In the genomic region with DNA sequence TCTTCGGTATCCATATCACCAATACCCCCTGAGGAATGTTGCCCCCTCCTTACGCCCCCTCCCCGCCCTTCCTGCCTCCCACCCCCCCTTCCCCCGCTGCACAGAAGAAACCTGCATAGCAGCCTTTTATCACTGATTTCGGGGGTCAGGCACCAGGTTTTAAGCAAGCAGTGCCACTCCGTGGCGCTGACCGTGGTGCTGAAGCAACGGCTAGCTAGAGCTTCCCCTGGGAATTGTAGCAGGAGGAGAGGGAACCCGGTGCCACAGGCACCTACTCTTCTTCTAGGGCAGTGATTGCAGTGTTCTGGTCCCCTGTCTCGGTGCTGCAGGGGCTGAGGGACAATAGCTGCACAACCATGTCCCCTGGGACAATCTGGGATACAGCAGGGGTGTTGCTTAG, we compare ENCODE assay signal across 8 mouse cellular contexts. TPM values are rescaled to one million over a fixed set of nuclear protein-coding genes. Genes with fewer than 3 reads are reported as not detected.
DNase-seq lines count a peak whose midpoint lies in the region; ATAC-seq lines count a peak whose summit lies in the region.

No protein-coding gene starts in this region.

- H3K27me3 ChIP-seq in forebrain, embryonic 14.5 days (replicated peaks; ENCODE audit: control insufficient read depth, insufficient read depth, low read length): no peaks in the 10 kb centered on the region
- no peaks in the 10 kb centered on the region for H3K27me3 ChIP-seq in forebrain, embryonic 12.5 days
- peaks cover 2% of the 10 kb centered on the region; the same call in 1 of the 2 replicates for H3K27me3 ChIP-seq in hindbrain, embryonic 11.5 days (ENCODE audit: control insufficient read depth, insufficient read depth, low read length)

- H3K9me3 ChIP-seq in forebrain, embryonic 14.5 days (replicated peaks; ENCODE audit: control insufficient read depth, low read length): no peaks in the 10 kb centered on the region
- H3K9me3 ChIP-seq in forebrain, embryonic 12.5 days: no peaks in the 10 kb centered on the region
- H3K9me3 ChIP-seq in hindbrain, embryonic 11.5 days (ENCODE audit: control insufficient read depth, low read length): no peaks in the 10 kb centered on the region

- no peak overlapping the region for H3K4me2 ChIP-seq in forebrain, embryonic 14.5 days (ENCODE audit: low read length)
- H3K4me2 ChIP-seq in forebrain, embryonic 12.5 days: no peak overlapping the region
- H3K4me2 ChIP-seq in hindbrain, embryonic 11.5 days (replicated peaks; ENCODE audit: low read depth, low read length): 0 out of 2 replicates have a peak overlapping the region, but pooled peaks have one; percentile 1

- no peak overlapping the region for H3K4me3 ChIP-seq in forebrain, embryonic 14.5 days (ENCODE audit: low read depth, low read length)
- H3K4me3 ChIP-seq in forebrain, embryonic 12.5 days (replicated peaks): no peak overlapping the region
- H3K4me3 ChIP-seq in hindbrain, embryonic 11.5 days (ENCODE audit: low read depth, low read length): no peak overlapping the region

- no peak overlapping the region for H3K27ac ChIP-seq in forebrain, embryonic 14.5 days (ENCODE audit: low read depth, low read length)
- H3K27ac ChIP-seq in forebrain, embryonic 12.5 days: no peak overlapping the region
- H3K27ac ChIP-seq in hindbrain, embryonic 11.5 days (ENCODE audit: low read depth, low read length): no peak overlapping the region

- no peak for ATAC-seq in forebrain, embryonic 14.5 days
- no peak for ATAC-seq in forebrain, embryonic 12.5 days (ENCODE audit: low FRiP score)
- ATAC-seq in hindbrain, embryonic 11.5 days (ENCODE audit: low FRiP score): no peak
- ATAC-seq in granulocyte monocyte progenitor cell, adult 5-6 weeks (replicated peaks; ENCODE audit: poor library complexity, severe bottlenecking): no peak

- no peaks in the 10 kb centered on the region for H3K36me3 ChIP-seq in forebrain, embryonic 14.5 days (ENCODE audit: control insufficient read depth, insufficient read depth, low read length)
- H3K36me3 ChIP-seq in forebrain, embryonic 12.5 days (replicated peaks): no peaks in the 10 kb centered on the region
- no peaks in the 10 kb centered on the region for H3K36me3 ChIP-seq in hindbrain, embryonic 11.5 days (ENCODE audit: control insufficient read depth, insufficient read depth, low read length)

- no peak overlapping the region for H3K9ac ChIP-seq in forebrain, embryonic 14.5 days (ENCODE audit: low read length)
- H3K9ac ChIP-seq in forebrain, embryonic 12.5 days: no peak overlapping the region
- no peak overlapping the region for H3K9ac ChIP-seq in hindbrain, embryonic 11.5 days (ENCODE audit: low read depth, low read length)

- H3K4me1 ChIP-seq in forebrain, embryonic 14.5 days (ENCODE audit: control insufficient read depth, insufficient read depth, low read length): no peaks in the 10 kb centered on the region
- peaks cover 10% of the 10 kb centered on the region; the same call in 1 of the 2 replicates for H3K4me1 ChIP-seq in forebrain, embryonic 12.5 days
- no peaks in the 10 kb centered on the region for H3K4me1 ChIP-seq in hindbrain, embryonic 11.5 days (replicated peaks; ENCODE audit: control insufficient read depth, insufficient read depth, low read length)

- WGBS in forebrain, embryonic 14.5 days: 4% methylated on average over 11 of the region's 11 CpGs
- WGBS in forebrain, embryonic 12.5 days: 5% methylated on average over 11 of the region's 11 CpGs
- WGBS in hindbrain, embryonic 11.5 days: 2% methylated on average over 11 of the region's 11 CpGs

- DNase-seq in forebrain, embryonic 14.5 days (ENCODE audit: low spot score): peak; percentile 69
- DNase-seq in thymus, postnatal 14 days: peak; percentile 13
- DNase-seq in thymus, adult 18-20 months: no peak
- DNase-seq in hindbrain, embryonic 11.5 days (ENCODE audit: low spot score): peak; percentile 82
- peak; percentile 9 for DNase-seq in lung, postnatal 25 days (ENCODE audit: low spot score)
- DNase-seq in testis, postnatal 10 days (ENCODE audit: low spot score): peak; percentile 86

RNA-seq across cellular contexts. Expression of a gene that starts 50.0 kb away (rescaled TPM):
- polyA plus RNA-seq in forebrain, embryonic 14.5 days (2014; fragmentation: Nextera tagmentation; extraction: Ambion mirVana): 0.52 and 1.1 TPM in 2 replicates
- polyA plus RNA-seq in forebrain, embryonic 12.5 days (2016; fragmentation: Nextera tagmentation; extraction: Ambion mirVana): 0.13 and 0.40 TPM in 2 replicates
- 0.57 and 1.1 TPM in 2 replicates for polyA plus RNA-seq in hindbrain, embryonic 11.5 days (2014; fragmentation: Nextera tagmentation; extraction: Ambion mirVana)
- total RNA-seq in granulocyte monocyte progenitor cell, adult 5-6 weeks (2014; fragmentation: Nextera tagmentation): not detected in 2 replicates
- not detected in 2 replicates for total RNA-seq in granulocyte monocyte progenitor cell, adult 5-6 weeks (2017)

Comparison
In these comparisons a context has a peak if more than half of its experiments do, and no peak if none do; other contexts are left out.
1. DNase-seq: peak in forebrain, embryonic 14.5 days (single experiment), thymus, postnatal 14 days (single experiment), hindbrain, embryonic 11.5 days (single experiment), lung, postnatal 25 days (single experiment) and testis, postnatal 10 days (single experiment); none in thymus, adult 18-20 months (0 of 2).